Mouse (Mus musculus) forebrain, embryonic 11.5 days (tissue): ENCODE results near the gene Ttc25. TPM values are rescaled to one million over a fixed set of nuclear protein-coding genes. Genes with fewer than 3 reads are reported as not detected.

Source experiments
- ATAC-seq: fragments of 200-750 bp; cut with Nextera tagmentation; replicated peaks from 2 replicates; pipeline ENCODE4 v1.8.0; 2017; ENCODE audit warnings: moderate TSS enrichment; ENCODE audit not compliant: low FRiP score
- DNase-seq: peaks from one replicate; pipeline ENCODE4 v3.0.0-alpha.2; 2017; ENCODE audit warnings: low spot score
- H3K27ac ChIP-seq: fragments of 300-500 bp; sonication (generic); 2 replicates; pipeline ENCODE4 v1.5.1; 2014; ENCODE audit warnings: low read depth, low read length
- H3K27me3 ChIP-seq: fragments of 300-500 bp; sonication (generic); 2 replicates; pipeline ENCODE4 v1.6.1; 2014; ENCODE audit warnings: mild to moderate bottlenecking, low read length, mixed read lengths; ENCODE audit not compliant: control insufficient read depth, insufficient read depth
- H3K36me3 ChIP-seq: fragments of 300-500 bp; sonication (generic); 2 replicates; pipeline ENCODE4 v1.6.1; 2014; ENCODE audit warnings: mild to moderate bottlenecking, low read length, moderate library complexity, mixed read lengths; ENCODE audit not compliant: control insufficient read depth, insufficient read depth
- H3K4me1 ChIP-seq: fragments of 300-500 bp; sonication (generic); replicated peaks from 2 replicates; pipeline ENCODE4 v1.6.1; 2014; ENCODE audit warnings: low read length, mixed read lengths; ENCODE audit not compliant: control insufficient read depth, insufficient read depth
- H3K4me2 ChIP-seq: fragments of 300-500 bp; sonication (generic); 2 replicates; pipeline ENCODE4 v1.6.1; 2014; ENCODE audit warnings: low read depth, mild to moderate bottlenecking, low read length, moderate library complexity, mixed read lengths; ENCODE audit not compliant: severe bottlenecking
- H3K4me3 ChIP-seq: fragments of 300-500 bp; sonication (generic); 2 replicates; pipeline ENCODE4 v1.5.1; 2014; ENCODE audit warnings: low read depth, low read length
- H3K9ac ChIP-seq: fragments of 300-500 bp; sonication (generic); 2 replicates; pipeline ENCODE4 v1.6.1; 2014; ENCODE audit warnings: low read length
- H3K9me3 ChIP-seq: fragments of 300-500 bp; sonication (generic); 2 replicates; pipeline ENCODE4 v1.6.1; 2016; ENCODE audit warnings: low read length, mixed read lengths; ENCODE audit not compliant: control insufficient read depth
- WGBS: fragments of 180-500 bp; shearing (Covaris S2); extraction: QIAGEN DNeasy Blood & Tissue Kit; methylation state at CpG from one replicate; pipeline ENCODE4 v1.1.7; 2014; 5-methylcytosine and 5-hydroxymethylcytosine counted together
- polyA plus RNA-seq: library from polyadenylated mRNA; unstranded; fragments of >200 nt; fragmentation: Nextera tagmentation; extraction: Ambion mirVana; gene quantifications from 2 replicates; pipeline ENCODE4 v1.2.1, GENCODE M21; 2014

The Ttc25 gene
- polyA plus RNA-seq, 1 experiment from 2014 or later: 1.9 TPM

GRCm38 (mm10) chr11:100513716-100514115 lies 31.7 kb upstream of the Ttc25 start:
- ATAC-seq (no peak), DNase-seq (no peak)
- Histone ChIP-seq H3K4me3 (no peak overlapping the region), H3K27me3 (no peaks in the 10 kb centered on the region), H3K9ac (no peak overlapping the region), H3K4me1 (no peaks in the 10 kb centered on the region), H3K9me3 (no peaks in the 10 kb centered on the region), H3K27ac (no peak overlapping the region), H3K4me2 (no peak overlapping the region), H3K36me3 (peaks cover 17% of the 10 kb centered on the region; the same call in 1 of the 2 replicates)
- 93% methylated on average over 10 of the region's 10 CpGs for WGBS

GRCm38 (mm10) chr11:100515061-100515460 lies 30.3 kb upstream of the Ttc25 start:
- ATAC-seq (no peak), DNase-seq (no peak)
- Histone ChIP-seq H3K27me3 (no peaks in the 10 kb centered on the region), H3K9me3 (no peaks in the 10 kb centered on the region), H3K9ac (no peak overlapping the region), H3K27ac (no peak overlapping the region), H3K4me2 (no peak overlapping the region), H3K36me3 (peaks cover 19% of the 10 kb centered on the region), H3K4me3 (no peak overlapping the region), H3K4me1 (no peaks in the 10 kb centered on the region)
- 94% methylated on average over 9 of the region's 9 CpGs for WGBS

DNA sequence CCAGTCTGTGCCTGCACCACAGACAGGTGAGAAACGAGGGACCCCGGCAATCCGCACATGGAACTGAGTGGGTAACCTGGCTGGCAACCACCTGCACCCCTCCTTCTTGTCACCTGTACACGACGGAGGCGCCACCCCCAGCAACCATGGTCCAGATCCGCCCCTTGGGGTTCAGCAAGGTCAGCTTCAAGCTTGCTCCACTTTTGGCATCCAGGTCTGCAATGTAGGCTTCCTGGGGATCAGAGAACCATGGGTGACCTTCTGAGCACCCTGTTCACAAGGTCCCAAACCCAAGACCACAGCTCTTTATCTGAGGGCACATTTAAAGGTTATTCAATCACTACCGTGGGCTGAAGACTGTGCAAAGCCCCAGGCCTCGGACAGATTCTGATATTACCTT lies 29.6 kb upstream of the Ttc25 start:
- Histone ChIP-seq H3K9me3 (no peaks in the 10 kb centered on the region), H3K36me3 (peaks cover 21% of the 10 kb centered on the region), H3K9ac (no peak overlapping the region), H3K27ac (no peak overlapping the region), H3K4me2 (no peak overlapping the region), H3K4me3 (no peak overlapping the region), H3K4me1 (no peaks in the 10 kb centered on the region), H3K27me3 (no peaks in the 10 kb centered on the region)
- DNase-seq (no peak), ATAC-seq (no peak)
- WGBS: 92% methylated on average over 9 of the region's 9 CpGs

GRCm38 (mm10) chr11:100516291-100516690 lies 29.1 kb upstream of the Ttc25 start:
- no peaks in the 10 kb centered on the region for H3K27me3 ChIP-seq
- peaks cover 21% of the 10 kb centered on the region for H3K36me3 ChIP-seq
- DNase-seq (no peak), ATAC-seq (no peak)
- H3K27ac ChIP-seq: no peak overlapping the region
- no peak overlapping the region for H3K9ac ChIP-seq
- no peaks in the 10 kb centered on the region for H3K9me3 ChIP-seq
- 89% methylated on average over 9 of the region's 9 CpGs for WGBS
- no peak overlapping the region for H3K4me3 ChIP-seq
- H3K4me2 ChIP-seq: no peak overlapping the region
- H3K4me1 ChIP-seq: no peaks in the 10 kb centered on the region

GRCm38 (mm10) chr11:100518188-100518591 lies 27.2 kb upstream of the Ttc25 start:
- Histone ChIP-seq H3K4me3 (no peak overlapping the region), H3K9ac (no peak overlapping the region), H3K4me2 (no peak overlapping the region), H3K4me1 (no peaks in the 10 kb centered on the region), H3K27ac (no peak overlapping the region), H3K9me3 (no peaks in the 10 kb centered on the region), H3K27me3 (no peaks in the 10 kb centered on the region), H3K36me3 (peaks cover 24% of the 10 kb centered on the region)
- 74% methylated on average over 5 of the region's 5 CpGs for WGBS
- ATAC-seq: no peak
- no peak for DNase-seq

- no peak overlapping the region for H3K27ac ChIP-seq
- H3K36me3 ChIP-seq: peaks cover 21% of the 10 kb centered on the region
- DNase-seq (no peak), ATAC-seq (no peak)
- no peak overlapping the region for H3K4me2 ChIP-seq
- H3K4me1 ChIP-seq: no peaks in the 10 kb centered on the region
- no peak overlapping the region for H3K4me3 ChIP-seq
- H3K9ac ChIP-seq: no peak overlapping the region
- no peaks in the 10 kb centered on the region for H3K9me3 ChIP-seq
- WGBS: 88% methylated on average over 7 of the region's 7 CpGs
- no peaks in the 10 kb centered on the region for H3K27me3 ChIP-seq
Observed at GRCm38 (mm10) chr11:100519188-100519587, 26.2 kb upstream of the Ttc25 start.

GRCm38 (mm10) chr11:100520838-100521237 lies 24.6 kb upstream of the Ttc25 start:
- H3K4me1 ChIP-seq: peaks cover 5% of the 10 kb centered on the region; the same call in 1 of the 2 replicates
- H3K36me3 ChIP-seq: peaks cover 20% of the 10 kb centered on the region
- H3K4me2 ChIP-seq: no peak overlapping the region
- H3K9me3 ChIP-seq: no peaks in the 10 kb centered on the region
- ATAC-seq: no peak
- H3K9ac ChIP-seq: no peak overlapping the region
- H3K4me3 ChIP-seq: no peak overlapping the region
- 87% methylated on average over 15 of the region's 15 CpGs for WGBS
- DNase-seq: no peak
- H3K27ac ChIP-seq: no peak overlapping the region
- no peaks in the 10 kb centered on the region for H3K27me3 ChIP-seq

- no peak overlapping the region for H3K9ac ChIP-seq
Observed at GRCm38 (mm10) chr11:100524358-100524757, 21.0 kb upstream of the Ttc25 start.

DNA sequence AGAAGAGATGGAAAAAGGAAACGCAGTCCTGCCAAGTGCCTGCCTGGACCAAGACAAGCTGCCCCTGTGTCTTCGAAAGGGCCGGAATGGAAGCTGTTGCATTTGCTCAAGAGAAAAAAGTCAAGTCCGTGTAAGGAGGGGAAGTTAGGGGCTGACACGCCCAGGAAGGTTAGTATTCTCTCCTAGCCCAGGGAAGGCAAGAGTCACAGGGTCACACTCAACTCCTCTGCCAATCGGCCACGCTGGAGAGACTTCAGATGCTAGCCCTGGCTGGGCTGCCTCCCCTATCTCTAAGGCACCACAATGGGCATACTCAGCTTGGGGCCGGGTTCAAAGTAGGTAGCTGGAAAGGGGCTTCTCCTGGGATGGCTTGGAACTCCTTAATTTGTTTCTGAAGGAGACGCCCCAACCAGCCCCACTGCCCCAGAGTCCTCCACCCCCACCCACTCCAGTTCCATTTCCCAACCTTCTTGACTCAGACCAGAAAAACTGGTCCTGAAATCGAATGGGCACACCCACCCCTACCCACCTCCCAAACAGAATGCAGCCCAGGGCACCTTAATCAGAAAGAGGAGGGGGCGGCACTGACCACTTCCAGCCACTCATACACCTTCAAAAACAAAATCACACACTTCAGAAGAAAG lies 20.3 kb upstream of the Ttc25 start:
- peak overlapping the region; percentile 98 for H3K4me2 ChIP-seq
- no peak overlapping the region for H3K27ac ChIP-seq
- H3K9ac ChIP-seq: peak overlapping the region; percentile 98
- WGBS: 63% methylated on average over 11 of the region's 11 CpGs
- H3K4me3 ChIP-seq: peak overlapping the region; percentile 88; the same call in 1 of the 2 replicates
- no peak for DNase-seq
- peaks cover 14% of the 10 kb centered on the region for H3K36me3 ChIP-seq
- peaks cover 10% of the 10 kb centered on the region; the same call in 1 of the 2 replicates for H3K4me1 ChIP-seq
- H3K9me3 ChIP-seq: no peaks in the 10 kb centered on the region
- H3K27me3 ChIP-seq: no peaks in the 10 kb centered on the region
- no peak for ATAC-seq

More at GRCm38 (mm10) chr11:100524358-100524757, 21.0 kb upstream of the Ttc25 start:
- ATAC-seq (no peak), DNase-seq (no peak)
- Histone ChIP-seq H3K4me2 (no peak overlapping the region), H3K36me3 (peaks cover 17% of the 10 kb centered on the region), H3K27me3 (no peaks in the 10 kb centered on the region), H3K4me3 (no peak overlapping the region), H3K4me1 (peaks cover 10% of the 10 kb centered on the region; the same call in 1 of the 2 replicates), H3K9me3 (no peaks in the 10 kb centered on the region), H3K27ac (no peak overlapping the region)
- WGBS: 85% methylated on average over 5 of the region's 5 CpGs
